Mouse (Mus musculus): ENCODE data around the gene Nox1.

GRCm38 (mm10) chrX:134128549-134128948, 93.2 kb downstream of the Nox1 start:
- no peak for TF ChIP-seq CTCF (IDR thresholded peaks at IDR 0.05; ENCODE audit: low read depth, low read length)
- no peak for TF ChIP-seq TAL1 (conservative IDR thresholded peaks at IDR 0.05; ENCODE audit: low read depth, low read length)
- TF ChIP-seq GATA1 (IDR thresholded peaks at IDR 0.05; ENCODE audit: borderline replicate concordance, low read length) = no peak
- no peak for TF ChIP-seq POLR2AphosphoS5 (IDR thresholded peaks at IDR 0.05; ENCODE audit: insufficient replicate concordance, low read depth, low read length)
- no peak for TF ChIP-seq GATA2 (IDR thresholded peaks at IDR 0.05; ENCODE audit: borderline replicate concordance, low read depth, low read length)
